Mouse (Mus musculus) heart, adult 2 months (tissue): ENCODE measurements around the gene Rarres2.

Source experiments
- CTCF ChIP-seq: fragments of 200-600 bp; IDR thresholded peaks from 2 replicates; pipeline ENCODE4 v1.8.1; 2022; ENCODE audit warnings: antibody characterized with exemption, mild to moderate bottlenecking, moderate library complexity
- EP300 ChIP-seq: fragments of 200-500 bp; IDR thresholded peaks from 2 replicates; pipeline ENCODE4 v1.6.1; 2011; ENCODE audit warnings: low read depth, low read length, control low read depth; ENCODE audit not compliant: insufficient read depth
- POLR2A ChIP-seq: fragments of 200-500 bp; IDR thresholded peaks from 2 replicates; pipeline ENCODE4 v1.6.1; 2011; ENCODE audit warnings: mild to moderate bottlenecking, low read depth, low read length, control low read depth; ENCODE audit not compliant: insufficient read depth

DNA sequence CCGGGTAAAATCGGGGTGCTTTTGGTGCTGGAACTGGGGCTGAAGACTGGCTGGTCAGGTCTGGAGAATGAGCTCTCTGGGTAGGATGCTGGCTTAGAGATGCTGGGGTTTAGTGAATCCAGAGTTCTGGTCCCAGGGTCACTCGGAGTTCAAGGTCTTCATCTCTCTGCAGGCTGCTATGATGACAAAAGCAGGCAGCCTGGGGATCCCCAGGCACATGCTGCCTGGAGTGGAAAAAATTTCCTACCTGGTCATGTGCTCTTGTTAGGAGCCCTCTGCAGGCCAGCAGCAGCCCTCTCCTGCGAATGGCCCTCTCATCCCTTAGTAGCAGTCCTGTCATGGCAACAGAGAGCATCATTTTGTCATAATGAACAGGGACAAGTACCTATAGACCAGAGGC is 40.9 kb upstream of the Rarres2 start:
- TF ChIP-seq CTCF (no peak), POLR2A (no peak), EP300 (no peak)
